Mouse (Mus musculus): ENCODE data around the gene Man1a2. TPM values are rescaled to one million over a fixed set of nuclear protein-coding genes. Genes with fewer than 3 reads are reported as not detected.

Gene Man1a2
- polyA plus RNA-seq, 1 experiment: 4.9 TPM

- TF ChIP-seq CEBPB (IDR thresholded peaks at IDR 0.05; ENCODE audit: insufficient read depth, poor library complexity, severe bottlenecking): no peak
- TF ChIP-seq TCF12 (IDR thresholded peaks at IDR 0.05; ENCODE audit: insufficient read depth, poor library complexity, severe bottlenecking): no peak
- no peak for TF ChIP-seq USF1 (IDR thresholded peaks at IDR 0.05; ENCODE audit: low read depth)
- TF ChIP-seq MYOD1 (IDR thresholded peaks at IDR 0.05; ENCODE audit: control insufficient read depth in 1 of 3, insufficient read length in 2 of 3, low read depth in 2 of 3): no peak
- no peak for TF ChIP-seq REST (IDR thresholded peaks at IDR 0.05; ENCODE audit: insufficient read depth, insufficient read length)
- no peak for TF ChIP-seq MYOG (IDR thresholded peaks at IDR 0.05; ENCODE audit: control insufficient read depth in 1 of 3, insufficient read depth in 1 of 3, insufficient read length in 2 of 3, low read depth in 2 of 3)
- TF ChIP-seq SRF (IDR thresholded peaks at IDR 0.05; ENCODE audit: control insufficient read depth, insufficient read length, low read depth): no peak
- no peak for TF ChIP-seq POLR2AphosphoS2 (IDR thresholded peaks at IDR 0.05; ENCODE audit: insufficient read length, low read depth)
- TF ChIP-seq MAX (IDR thresholded peaks at IDR 0.05; ENCODE audit: low read depth): no peak
- no peak for TF ChIP-seq POLR2A (IDR thresholded peaks at IDR 0.05; ENCODE audit: insufficient read length, low read depth)
- no peak for TF ChIP-seq E2F4 (IDR thresholded peaks at IDR 0.05; ENCODE audit: insufficient read depth)
- no peak for TF ChIP-seq TCF3 (IDR thresholded peaks at IDR 0.05; ENCODE audit: insufficient read length, low read depth)
- Histone ChIP-seq H3K79me2 (ENCODE audit: control insufficient read depth, insufficient read depth) (no peaks in the 10 kb centered on the region), H3K27me3 (ENCODE audit: control insufficient read depth, insufficient read depth, insufficient read length) (peaks cover 5% of the 10 kb centered on the region), H3K36me3 (ENCODE audit: control insufficient read depth, insufficient read depth) (no peaks in the 10 kb centered on the region), H3K4me3 (no peak overlapping the region), H3ac (ENCODE audit: control insufficient read depth, insufficient read length) (no peak overlapping the region), H3K4me2 (ENCODE audit: low read depth) (no peak overlapping the region)
These were observed 40.8 kb upstream of the Man1a2 start for GRCm38 (mm10) chr3:100725960-100726674.

GRCm38 (mm10) chr3:100720786-100721300 lies 35.5 kb upstream of the Man1a2 start:
- no peaks in the 10 kb centered on the region for H3K36me3 ChIP-seq (ENCODE audit: control insufficient read depth, insufficient read depth)
- H3K79me2 ChIP-seq (ENCODE audit: control insufficient read depth, insufficient read depth): no peaks in the 10 kb centered on the region
- no peak overlapping the region for H3ac ChIP-seq (ENCODE audit: control insufficient read depth, insufficient read length)
- no peak overlapping the region for H3K4me3 ChIP-seq
- TF ChIP-seq SRF (IDR thresholded peaks at IDR 0.05; ENCODE audit: control insufficient read depth, insufficient read length, low read depth) (no peak), TCF12 (IDR thresholded peaks at IDR 0.05; ENCODE audit: insufficient read depth, poor library complexity, severe bottlenecking) (no peak), CEBPB (IDR thresholded peaks at IDR 0.05; ENCODE audit: insufficient read depth, poor library complexity, severe bottlenecking) (no peak), TCF3 (IDR thresholded peaks at IDR 0.05; ENCODE audit: insufficient read length, low read depth) (no peak), MAX (IDR thresholded peaks at IDR 0.05; ENCODE audit: low read depth) (no peak), USF1 (IDR thresholded peaks at IDR 0.05; ENCODE audit: low read depth) (no peak), REST (IDR thresholded peaks at IDR 0.05; ENCODE audit: insufficient read depth, insufficient read length) (no peak), E2F4 (IDR thresholded peaks at IDR 0.05; ENCODE audit: insufficient read depth) (no peak)
- H3K4me2 ChIP-seq (ENCODE audit: low read depth): no peak overlapping the region
- no peaks in the 10 kb centered on the region for H3K27me3 ChIP-seq (ENCODE audit: control insufficient read depth, insufficient read depth, insufficient read length)

- Histone ChIP-seq H3K79me2 (ENCODE audit: control insufficient read depth, insufficient read depth) (no peaks in the 10 kb centered on the region), H3K4me3 (no peak overlapping the region), H3K27me3 (ENCODE audit: control insufficient read depth, insufficient read depth, insufficient read length) (no peaks in the 10 kb centered on the region), H3ac (ENCODE audit: control insufficient read depth, insufficient read length) (no peak overlapping the region), H3K4me2 (ENCODE audit: low read depth) (no peak overlapping the region), H3K36me3 (ENCODE audit: control insufficient read depth, insufficient read depth) (no peaks in the 10 kb centered on the region)
- TF ChIP-seq MYOD1 (IDR thresholded peaks at IDR 0.05; ENCODE audit: control insufficient read depth in 1 of 3, insufficient read length in 2 of 3, low read depth in 2 of 3) (no peak), USF1 (IDR thresholded peaks at IDR 0.05; ENCODE audit: low read depth) (no peak)
These were observed 30.9 kb upstream of the Man1a2 start for GRCm38 (mm10) chr3:100716241-100716640.

DNA sequence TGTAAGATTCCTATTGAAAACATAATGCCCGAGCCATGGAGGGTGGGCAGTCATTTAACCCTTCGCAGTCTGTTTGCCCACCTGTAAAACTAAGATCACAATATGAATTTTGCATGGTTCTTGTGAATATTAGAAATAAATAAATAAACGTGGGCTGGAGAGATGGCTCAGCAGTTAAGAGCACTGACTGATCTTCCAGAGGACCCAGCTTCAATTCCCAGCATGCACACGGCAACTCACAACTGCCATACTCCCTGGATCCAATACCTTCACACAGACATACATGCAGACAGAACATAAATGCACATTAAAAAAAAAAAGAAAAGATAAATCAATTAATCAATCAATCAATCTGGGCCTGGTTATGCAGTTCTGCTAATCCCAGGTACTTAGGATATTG lies 30.1 kb upstream of the Man1a2 start:
- TF ChIP-seq TCF12 (IDR thresholded peaks at IDR 0.05; ENCODE audit: insufficient read depth, poor library complexity, severe bottlenecking) (no peak), SRF (IDR thresholded peaks at IDR 0.05; ENCODE audit: control insufficient read depth, insufficient read length, low read depth) (no peak), POLR2AphosphoS2 (IDR thresholded peaks at IDR 0.05; ENCODE audit: insufficient read length, low read depth) (no peak), TCF3 (IDR thresholded peaks at IDR 0.05; ENCODE audit: insufficient read length, low read depth) (no peak), POLR2A (IDR thresholded peaks at IDR 0.05; ENCODE audit: insufficient read length, low read depth) (no peak), MAX (IDR thresholded peaks at IDR 0.05; ENCODE audit: low read depth) (no peak), E2F4 (IDR thresholded peaks at IDR 0.05; ENCODE audit: insufficient read depth) (no peak)
- Histone ChIP-seq H3K4me3 (no peak overlapping the region), H3K27me3 (ENCODE audit: control insufficient read depth, insufficient read depth, insufficient read length) (no peaks in the 10 kb centered on the region), H3K79me2 (ENCODE audit: control insufficient read depth, insufficient read depth) (no peaks in the 10 kb centered on the region), H3ac (ENCODE audit: control insufficient read depth, insufficient read length) (no peak overlapping the region), H3K4me2 (ENCODE audit: low read depth) (no peak overlapping the region), H3K36me3 (ENCODE audit: control insufficient read depth, insufficient read depth) (no peaks in the 10 kb centered on the region)

DNA sequence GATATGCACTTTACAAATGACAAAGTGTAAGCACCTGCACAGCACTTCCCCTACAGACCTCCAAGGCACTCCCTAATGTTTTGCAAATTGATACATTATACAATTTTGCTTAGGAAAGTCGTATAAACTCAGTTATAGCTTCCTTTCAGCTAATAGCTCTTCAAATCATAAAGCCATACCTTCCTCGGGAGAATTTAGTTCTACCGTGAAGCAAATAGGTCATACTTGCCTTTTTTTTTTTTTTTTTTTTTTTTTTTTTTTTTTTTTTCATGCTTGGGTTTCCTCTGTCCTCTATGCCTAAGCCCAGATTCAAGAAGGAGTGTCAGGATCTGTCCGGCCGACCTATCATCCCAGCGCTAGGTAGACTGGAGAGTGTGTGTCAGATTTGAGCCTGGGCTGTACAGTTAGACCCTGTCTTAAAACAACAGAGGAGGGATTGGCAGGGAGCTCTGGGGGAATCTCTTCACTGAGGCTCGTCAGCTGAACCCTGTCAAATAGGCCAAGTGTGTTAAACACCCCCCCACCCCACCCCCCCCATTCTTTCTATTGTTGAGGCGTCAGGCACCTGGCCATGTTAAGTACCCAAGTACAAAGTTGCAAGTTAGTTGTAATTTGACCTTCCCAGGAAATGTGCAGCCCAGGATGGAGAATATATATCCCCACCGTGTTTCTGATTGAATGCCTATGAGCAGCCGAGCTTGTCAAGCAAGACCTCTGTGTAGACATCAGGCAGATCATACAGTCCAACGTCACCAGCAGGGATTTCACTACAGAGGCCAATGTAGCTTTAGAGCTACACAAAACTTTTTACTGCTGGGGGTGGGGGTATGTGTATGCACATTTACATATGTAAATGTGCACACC lies 28.1 kb upstream of the Man1a2 start:
- H3K79me2 ChIP-seq (ENCODE audit: control insufficient read depth, insufficient read depth): no peaks in the 10 kb centered on the region
- no peak overlapping the region for H3K4me3 ChIP-seq
- no peak overlapping the region for H3ac ChIP-seq (ENCODE audit: control insufficient read depth, insufficient read length)
- H3K4me2 ChIP-seq (ENCODE audit: low read depth): no peak overlapping the region
- H3K36me3 ChIP-seq (ENCODE audit: control insufficient read depth, insufficient read depth): no peaks in the 10 kb centered on the region
- no peak for TF ChIP-seq SRF (IDR thresholded peaks at IDR 0.05; ENCODE audit: control insufficient read depth, insufficient read length, low read depth)
- no peak for TF ChIP-seq TCF12 (IDR thresholded peaks at IDR 0.05; ENCODE audit: insufficient read depth, poor library complexity, severe bottlenecking)
- no peak for TF ChIP-seq CEBPB (IDR thresholded peaks at IDR 0.05; ENCODE audit: insufficient read depth, poor library complexity, severe bottlenecking)
- no peaks in the 10 kb centered on the region for H3K27me3 ChIP-seq (ENCODE audit: control insufficient read depth, insufficient read depth, insufficient read length)
